Mouse (Mus musculus): ENCODE measurements around the gene 1700025G04Rik. TPM values are rescaled to one million over a fixed set of nuclear protein-coding genes. Genes with fewer than 3 reads are reported as not detected.

1700025G04Rik gene
- polyA plus RNA-seq, 1 experiment, result 17.4 TPM

GRCm38 (mm10) chr1:151995948-151996697 lies 93.8 kb downstream of the 1700025G04Rik start:
- no peak for DNase-seq (ENCODE audit: low spot score)

GRCm38 (mm10) chr1:151994271-151994670 lies 95.7 kb downstream of the 1700025G04Rik start:
- no peak for DNase-seq (ENCODE audit: low spot score)

DNA sequence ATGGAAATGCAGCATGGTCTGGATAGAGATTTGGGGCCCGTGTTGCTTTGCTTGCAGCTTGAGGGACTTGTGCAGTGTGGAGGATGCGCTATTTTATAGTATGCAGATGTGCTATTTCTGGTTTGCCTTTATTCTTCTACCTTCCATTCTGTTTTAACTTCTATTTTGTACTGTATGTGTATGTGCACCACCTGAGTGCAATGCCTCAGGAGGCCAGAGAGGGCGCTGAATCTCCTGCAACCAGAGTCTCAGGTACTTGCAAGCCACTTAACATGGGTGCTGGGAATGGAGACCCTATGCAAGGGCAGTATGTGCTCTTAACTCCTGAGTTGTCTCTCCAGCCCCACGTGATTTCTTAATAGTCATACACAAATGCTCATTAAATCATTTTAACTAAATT lies 98.4 kb downstream of the 1700025G04Rik start:
- no peak for DNase-seq (ENCODE audit: low spot score)

DNA sequence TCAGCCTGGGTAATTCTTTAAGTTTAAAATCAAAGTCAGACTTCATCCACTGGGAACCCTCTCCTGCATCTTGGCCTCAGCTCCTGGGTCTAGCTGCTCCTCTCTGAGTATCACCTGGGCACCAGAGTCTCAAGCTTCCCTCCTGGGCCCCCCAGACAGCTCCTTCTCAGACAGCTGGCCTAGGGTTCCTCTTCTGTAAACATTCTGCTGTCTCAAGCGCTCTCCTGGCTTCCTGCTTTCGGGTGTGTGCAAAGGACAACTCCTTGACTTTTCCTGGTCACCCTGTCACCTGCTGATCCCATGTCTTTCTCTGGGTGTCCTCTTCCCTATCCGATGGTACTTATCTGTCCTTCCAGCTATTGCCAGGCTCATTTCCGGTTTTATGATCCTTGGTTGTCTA lies 99.3 kb downstream of the 1700025G04Rik start:
- no peak for DNase-seq (ENCODE audit: low spot score)

GRCm38 (mm10) chr1:151988713-151989112 lies 101.2 kb downstream of the 1700025G04Rik start:
- no peak for DNase-seq (ENCODE audit: low spot score)

- no peak for DNase-seq (ENCODE audit: low spot score)
Observed at GRCm38 (mm10) chr1:151988066-151988465, 101.9 kb downstream of the 1700025G04Rik start.

GRCm38 (mm10) chr1:151986024-151986778 lies 103.7 kb downstream of the 1700025G04Rik start:
- DNase-seq (ENCODE audit: low spot score), result no peak

- DNase-seq (ENCODE audit: low spot score), result no peak
Observed at GRCm38 (mm10) chr1:151985056-151985455, 104.9 kb downstream of the 1700025G04Rik start.

DNA sequence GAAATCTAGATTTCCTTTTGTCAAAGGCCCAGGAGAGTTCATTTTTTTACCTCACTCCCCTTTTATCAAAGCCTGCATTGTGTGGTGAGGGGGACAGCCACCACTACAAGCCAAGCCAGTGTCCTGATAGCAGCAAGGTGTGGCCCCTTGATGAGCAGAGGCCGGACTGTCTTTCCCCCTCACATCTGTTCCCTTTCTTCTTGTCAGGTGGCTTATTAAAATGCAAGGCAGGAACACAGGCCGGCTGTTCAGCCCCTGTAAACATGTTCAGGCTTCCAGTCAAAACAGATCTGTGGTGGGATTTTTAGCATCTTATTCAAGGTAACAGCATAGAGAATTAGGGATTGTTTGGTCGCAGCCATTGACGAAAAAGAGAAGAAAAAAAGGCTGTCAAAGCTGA lies 105.9 kb downstream of the 1700025G04Rik start:
- DNase-seq (ENCODE audit: low spot score), result no peak

GRCm38 (mm10) chr1:151980498-151980897 lies 109.4 kb downstream of the 1700025G04Rik start:
- DNase-seq (ENCODE audit: low spot score), result no peak

DNA sequence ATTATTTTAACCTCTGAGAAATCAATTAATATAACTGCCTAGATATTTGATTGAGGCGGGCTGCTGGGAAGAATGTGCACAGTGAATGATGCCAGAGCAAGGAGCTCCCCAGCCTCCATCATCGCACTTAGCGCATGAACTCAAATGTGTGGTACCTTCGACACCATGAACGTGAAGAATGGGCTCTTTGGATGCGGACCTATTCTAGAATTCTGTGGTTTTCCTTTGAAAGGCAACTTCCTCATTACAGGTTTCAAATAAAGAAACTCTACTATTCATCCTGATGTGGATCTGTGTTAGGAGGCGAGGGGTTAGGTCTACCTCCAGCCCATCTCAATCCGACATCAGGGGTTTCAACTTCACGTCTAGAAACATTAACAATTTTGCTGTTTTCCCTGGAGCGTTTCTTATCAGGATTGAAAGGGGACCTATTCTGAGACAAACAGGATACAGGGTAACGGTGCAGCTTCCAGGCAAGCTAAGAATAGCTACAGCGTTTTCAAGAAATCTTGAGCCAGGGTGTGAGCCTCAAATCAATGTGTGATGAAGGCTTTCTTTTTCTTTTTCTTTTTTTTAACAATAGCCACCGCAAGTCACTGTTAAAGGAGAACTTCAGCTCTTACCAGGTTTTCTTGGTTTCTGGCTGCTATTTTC lies 110.0 kb downstream of the 1700025G04Rik start:
- DNase-seq (ENCODE audit: low spot score), result no peak

DNA sequence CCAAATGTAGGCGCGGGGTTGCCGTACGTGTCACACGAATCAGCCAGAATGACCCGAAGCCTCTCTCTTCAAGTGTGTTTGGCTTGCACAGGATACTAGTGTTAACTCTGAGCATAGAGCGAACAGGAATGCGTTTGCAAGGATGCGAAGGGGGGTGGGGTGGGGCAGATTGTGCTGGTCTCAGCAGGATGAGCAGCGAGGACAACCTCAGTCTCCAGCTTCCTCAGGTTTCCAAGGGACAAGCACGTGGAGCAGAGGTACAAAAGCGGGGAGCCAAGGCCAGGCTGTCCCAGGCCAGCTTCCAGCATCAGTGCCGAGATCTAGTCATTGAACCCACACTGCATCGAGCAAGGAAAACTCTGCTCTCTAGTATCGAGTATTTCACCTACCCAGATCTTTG lies 111.2 kb downstream of the 1700025G04Rik start:
- DNase-seq (ENCODE audit: low spot score), result no peak

DNA sequence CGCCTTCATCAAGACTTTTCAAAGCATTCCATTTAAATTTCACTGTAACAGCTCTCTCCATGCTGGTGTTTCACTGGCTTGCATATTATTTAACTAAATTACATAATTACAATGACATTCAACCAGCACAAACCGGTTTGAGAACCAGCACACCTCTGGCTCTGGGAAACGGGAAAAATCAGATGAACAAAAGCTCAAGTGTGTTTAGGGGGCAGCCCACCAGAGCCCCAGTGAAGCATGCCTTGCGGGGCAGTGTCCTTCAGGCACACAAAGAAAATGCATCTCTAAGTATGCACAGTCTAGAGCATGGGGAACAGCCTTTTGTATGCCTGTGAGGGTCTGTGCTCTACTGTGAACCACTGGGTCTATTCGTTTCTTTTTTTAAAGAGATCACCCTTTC lies 112.3 kb downstream of the 1700025G04Rik start:
- no peak for DNase-seq (ENCODE audit: low spot score)

DNA sequence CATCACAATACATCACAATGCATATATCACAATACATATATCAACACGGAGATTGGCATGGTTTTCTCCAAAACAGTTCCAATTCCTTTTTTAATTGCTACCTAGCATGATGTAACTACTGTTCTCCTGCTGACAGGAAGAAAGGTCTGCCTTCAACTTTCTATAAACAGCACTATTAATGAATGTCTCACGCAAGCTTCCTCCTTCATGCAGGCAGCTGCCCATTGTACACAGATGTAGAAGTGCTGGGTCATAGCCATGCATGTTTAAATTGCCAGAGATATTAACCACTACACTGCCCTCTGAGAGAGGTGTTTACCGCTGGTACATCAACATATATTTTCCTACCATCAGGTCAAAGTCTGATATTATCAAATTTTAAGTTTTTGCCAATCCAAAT lies 113.1 kb downstream of the 1700025G04Rik start:
- no peak for DNase-seq (ENCODE audit: low spot score)

DNA sequence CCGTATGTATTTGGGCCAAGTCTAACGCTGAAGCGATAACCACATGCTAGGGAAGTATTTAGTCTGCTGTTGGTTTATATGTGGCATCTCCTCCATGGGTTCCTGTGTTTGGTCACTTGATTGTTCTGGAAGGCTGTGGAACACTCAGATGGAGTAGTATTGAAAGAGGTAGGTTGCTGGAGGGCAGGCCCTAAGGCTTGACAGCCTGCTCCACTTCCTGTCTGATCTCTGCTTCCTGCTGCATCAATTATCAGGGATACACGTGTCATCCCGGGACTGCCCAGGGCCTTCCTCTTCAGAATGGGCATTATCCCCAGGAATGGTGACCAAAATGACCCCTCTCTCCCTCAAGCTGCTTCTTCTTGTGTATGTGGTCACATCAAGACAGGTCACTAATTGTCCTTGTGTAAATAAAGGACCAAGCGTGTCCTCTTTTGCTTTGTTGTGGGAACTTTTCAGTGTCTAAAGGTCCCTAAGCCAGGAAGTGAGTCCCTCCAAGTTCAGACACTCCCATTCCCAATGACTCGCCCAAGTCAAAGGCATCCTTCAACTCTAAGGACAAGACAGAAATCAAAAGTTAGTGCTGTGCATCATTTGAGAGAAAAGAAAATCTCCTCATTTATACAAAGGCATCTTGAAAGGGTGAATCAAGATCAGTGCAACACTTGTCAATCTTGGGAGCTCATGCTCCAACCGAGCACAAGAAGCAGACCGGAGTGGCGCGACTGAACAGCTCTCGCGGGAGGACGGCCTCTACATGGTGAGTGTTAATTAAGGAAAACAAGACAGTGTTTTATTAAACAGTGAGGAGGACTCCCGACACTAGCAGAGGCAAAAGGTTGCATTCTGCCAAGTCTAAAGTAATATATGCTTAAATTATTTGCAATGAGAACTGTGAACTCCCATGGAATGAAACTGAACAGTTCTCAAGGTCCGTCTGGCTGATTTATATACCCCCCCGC lies 114.2 kb downstream of the 1700025G04Rik start:
- DNase-seq (ENCODE audit: low spot score), result no peak

GRCm38 (mm10) chr1:151974887-151975286 lies 115.0 kb downstream of the 1700025G04Rik start:
- DNase-seq (ENCODE audit: low spot score), result no peak

GRCm38 (mm10) chr1:151974424-151974823 lies 115.5 kb downstream of the 1700025G04Rik start:
- no peak for DNase-seq (ENCODE audit: low spot score)

DNA sequence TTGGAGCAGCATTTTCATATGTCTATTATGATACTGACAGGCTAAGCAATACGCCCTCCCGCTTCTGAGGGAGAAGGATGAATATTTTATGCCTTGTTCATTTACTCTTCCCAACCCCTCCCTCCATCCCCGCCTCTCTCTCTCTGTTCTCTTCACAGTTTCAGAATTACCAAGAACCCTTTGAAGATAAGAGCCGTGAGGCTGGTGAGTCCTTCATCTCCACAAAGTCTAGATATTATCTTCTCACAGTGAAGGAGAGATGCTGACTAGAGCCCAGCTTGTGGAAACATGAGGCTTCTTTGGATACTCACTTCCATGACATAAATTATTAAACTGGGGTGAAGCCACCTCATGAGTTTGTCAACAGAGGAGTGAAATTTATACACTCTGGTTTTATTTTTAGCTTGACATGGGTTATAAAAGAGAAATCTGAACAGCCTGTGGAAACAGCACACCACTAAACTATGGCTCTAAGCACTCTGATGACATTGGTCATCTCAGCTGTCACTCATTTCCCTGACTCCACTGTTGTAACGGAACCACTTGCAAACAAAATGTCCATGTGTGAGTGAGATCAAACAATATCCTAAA lies 116.7 kb downstream of the 1700025G04Rik start:
- no peak for DNase-seq (ENCODE audit: low spot score)

DNA sequence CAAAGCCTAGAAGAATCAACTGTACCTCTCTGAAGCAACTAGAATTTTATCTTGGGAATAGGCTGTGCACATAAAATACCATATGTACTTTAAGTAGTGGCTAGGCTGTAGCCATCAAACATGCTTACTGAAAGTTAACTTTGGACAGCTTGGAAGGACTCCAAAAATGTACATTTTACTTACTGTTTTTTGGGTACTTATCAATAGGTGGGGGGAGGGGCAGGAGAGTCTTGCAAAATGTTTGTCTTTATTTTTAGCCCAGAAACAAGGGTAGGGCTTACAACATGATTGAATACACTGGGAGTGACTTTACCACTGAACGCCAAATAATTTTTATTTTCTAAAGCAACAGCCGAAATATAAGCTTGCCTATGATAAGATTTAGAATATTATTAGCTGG lies 118.3 kb downstream of the 1700025G04Rik start:
- DNase-seq (ENCODE audit: low spot score), result no peak

DNA sequence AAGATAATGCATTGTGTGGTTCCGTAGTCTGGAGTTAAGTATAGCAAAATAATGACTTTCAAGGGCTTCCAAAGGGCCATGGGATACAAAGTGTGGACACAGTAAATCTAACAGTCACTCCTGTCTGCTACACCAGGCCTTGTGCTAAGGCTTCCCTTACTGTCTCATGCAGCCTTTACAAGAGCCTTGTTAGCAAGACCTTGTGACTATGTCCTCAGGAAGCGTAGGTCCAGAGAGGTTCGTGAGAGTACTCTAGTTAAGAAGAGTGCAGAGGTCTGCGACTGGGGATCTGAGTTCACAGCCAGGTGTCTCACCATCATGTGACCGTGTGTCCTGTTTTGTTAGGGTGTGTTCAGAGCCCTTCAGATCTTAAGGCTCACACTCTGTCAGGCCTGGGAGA lies 121.8 kb downstream of the 1700025G04Rik start:
- no peak for DNase-seq (ENCODE audit: low spot score)

DNA sequence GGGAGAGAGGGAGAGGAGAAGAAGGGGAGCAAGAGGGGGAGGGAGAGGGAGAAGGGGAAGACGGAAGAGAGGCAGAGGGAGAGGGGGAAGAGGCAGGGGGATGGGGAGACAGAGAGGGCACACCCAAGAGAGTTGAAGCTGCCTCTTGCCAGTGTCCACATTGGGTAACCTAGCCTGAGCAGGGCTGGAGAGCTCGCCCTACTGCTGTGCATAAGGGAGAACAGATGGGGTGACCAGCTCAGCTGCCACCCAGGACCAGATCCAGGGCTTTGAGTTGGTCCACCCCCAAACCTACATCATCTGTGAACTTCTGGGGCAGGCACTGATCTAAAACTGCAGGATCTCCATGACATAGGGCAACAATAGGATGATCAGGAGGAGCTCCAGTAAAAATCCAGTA lies 125.1 kb downstream of the 1700025G04Rik start:
- no peak for DNase-seq (ENCODE audit: low spot score)
